In the genomic region with DNA sequence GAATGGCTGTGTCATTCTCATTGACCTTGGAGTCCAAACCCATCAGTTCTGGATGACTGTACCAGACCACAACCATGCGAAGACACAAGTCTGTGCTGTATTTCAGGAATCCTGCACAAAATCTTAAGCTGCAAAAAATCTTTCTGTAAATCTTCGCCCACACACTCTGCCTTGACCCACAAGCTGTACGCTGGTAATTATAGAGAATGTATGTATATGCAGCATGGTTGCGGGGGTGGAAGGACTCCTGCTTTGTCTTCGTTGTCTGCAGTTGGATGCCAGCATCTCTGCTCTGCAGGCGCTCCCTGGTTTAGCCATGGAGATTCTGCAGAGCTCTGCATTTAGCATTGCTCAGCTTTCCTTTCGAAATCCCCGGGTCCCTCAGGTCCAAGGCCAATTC, we compare ENCODE assay signal across 16 mouse cellular contexts. TPM values are rescaled to one million over a fixed set of nuclear protein-coding genes. Genes with fewer than 3 reads are reported as not detected.
DNase-seq lines count a peak whose midpoint lies in the region; ATAC-seq lines count a peak whose summit lies in the region.
"Had no signal": no experiment of that assay in that cellular context is flagged by ENCODE, and none has a peak within 500 bp of the region (broad histone marks: within the 10 kb centered on the region; RNA-seq: fewer than 3 reads in every experiment).

No protein-coding gene starts in this region.

- no peak overlapping the region for H3K4me2 ChIP-seq in embryonic facial prominence, embryonic 14.5 days (ENCODE audit: low read depth, low read length)
- H3K4me2 ChIP-seq: forebrain, embryonic 13.5 days; heart, embryonic 13.5 days; limb, embryonic 15.5 days; lung, embryonic 14.5 days had no signal

- H3K36me3 ChIP-seq in embryonic facial prominence, embryonic 14.5 days (ENCODE audit: control insufficient read depth, insufficient read depth, low read length) = no peaks in the 10 kb centered on the region
- no peaks in the 10 kb centered on the region for H3K36me3 ChIP-seq in embryonic facial prominence, embryonic 10.5 days (replicated peaks)
- H3K36me3 ChIP-seq in heart, embryonic 10.5 days = no peaks in the 10 kb centered on the region
- H3K36me3 ChIP-seq: heart, embryonic 13.5 days; limb, embryonic 15.5 days had no signal

- H3K27me3 ChIP-seq in embryonic facial prominence, embryonic 14.5 days (replicated peaks; ENCODE audit: control insufficient read depth, insufficient read depth, low read length) = no peaks in the 10 kb centered on the region
- H3K27me3 ChIP-seq in embryonic facial prominence, embryonic 10.5 days (replicated peaks; ENCODE audit: low read depth, poor library complexity, severe bottlenecking) = no peaks in the 10 kb centered on the region
- no peaks in the 10 kb centered on the region for H3K27me3 ChIP-seq in heart, embryonic 10.5 days (ENCODE audit: insufficient read depth, poor library complexity, severe bottlenecking)
- H3K27me3 ChIP-seq: forebrain, embryonic 13.5 days; heart, embryonic 13.5 days; limb, embryonic 15.5 days had no signal

- ATAC-seq in embryonic facial prominence, embryonic 14.5 days (ENCODE audit: low read depth) = no peak
- ATAC-seq: forebrain, embryonic 13.5 days had no signal

- H3K4me3 ChIP-seq in embryonic facial prominence, embryonic 14.5 days (ENCODE audit: low read depth, low read length) = no peak overlapping the region
- H3K4me3 ChIP-seq in embryonic facial prominence, embryonic 10.5 days = no peak overlapping the region
- no peak overlapping the region for H3K4me3 ChIP-seq in heart, embryonic 10.5 days
- H3K4me3 ChIP-seq: forebrain, embryonic 13.5 days; heart, embryonic 13.5 days; limb, embryonic 15.5 days had no signal

- 71% methylated on average over 8 of the region's 8 CpGs for WGBS in embryonic facial prominence, embryonic 14.5 days
- 80% methylated on average over 8 of the region's 8 CpGs for WGBS in embryonic facial prominence, embryonic 10.5 days
- 76% methylated on average over 8 of the region's 8 CpGs for whole genome bisulfite sequencing in heart, embryonic 10.5 days

- no peak overlapping the region for H3K9ac ChIP-seq in embryonic facial prominence, embryonic 14.5 days (ENCODE audit: low read depth, low read length)
- H3K9ac ChIP-seq: forebrain, embryonic 13.5 days; heart, embryonic 13.5 days; limb, embryonic 15.5 days; lung, embryonic 14.5 days had no signal

- no peak overlapping the region for H3K27ac ChIP-seq in embryonic facial prominence, embryonic 14.5 days (replicated peaks; ENCODE audit: low read depth, low read length)
- no peak overlapping the region for H3K27ac ChIP-seq in embryonic facial prominence, embryonic 10.5 days (replicated peaks)
- no peak overlapping the region for H3K27ac ChIP-seq in heart, embryonic 10.5 days
- H3K27ac ChIP-seq: forebrain, embryonic 13.5 days; heart, embryonic 13.5 days; limb, embryonic 15.5 days had no signal

- DNase-seq in embryonic facial prominence, embryonic 14.5 days (ENCODE audit: low spot score) = peak; percentile 11
- DNase-seq in embryonic facial prominence, embryonic 10.5 days (ENCODE audit: low spot score) = no peak
- DNase-seq in frontal cortex, adult 2 months (ENCODE audit: extremely low spot score in 1 of 2, low spot score in 1 of 2) = peak; percentile 80 to 84
- DNase-seq in left cerebral cortex, adult 9 months (ENCODE audit: low spot score in 2 of 2) = peak; percentile 81 to 85
- DNase-seq in right cerebral cortex, postnatal 14 days = peak; percentile 53
- no peak for DNase-seq in ovary, postnatal 36 days (ENCODE audit: low spot score)
- no peak for DNase-seq in heart, embryonic 10.5 days (ENCODE audit: low spot score)
- DNase-seq in ovary, adult 18-20 months (ENCODE audit: low spot score) = no peak
- DNase-seq: B cell, adult 2 months; cerebellum, adult 11-12 months; gastrocnemius, postnatal 36 days; kidney, adult 11 months; lung, embryonic 14.5 days had no signal

- H3K4me1 ChIP-seq in embryonic facial prominence, embryonic 14.5 days (ENCODE audit: control insufficient read depth, insufficient read depth, low read length) = no peaks in the 10 kb centered on the region
- 0 out of 2 replicates have a peak, but pooled peaks cover 2% of the 10 kb centered on the region for H3K4me1 ChIP-seq in embryonic facial prominence, embryonic 10.5 days
- H3K4me1 ChIP-seq in heart, embryonic 10.5 days = peaks cover 3% of the 10 kb centered on the region; the same call in 1 of the 2 replicates
- H3K4me1 ChIP-seq: limb, embryonic 15.5 days had no signal

- no peaks in the 10 kb centered on the region for H3K9me3 ChIP-seq in embryonic facial prominence, embryonic 14.5 days (ENCODE audit: control insufficient read depth, low read length)
- no peaks in the 10 kb centered on the region for H3K9me3 ChIP-seq in embryonic facial prominence, embryonic 10.5 days
- no peaks in the 10 kb centered on the region for H3K9me3 ChIP-seq in heart, embryonic 10.5 days
- H3K9me3 ChIP-seq: forebrain, embryonic 13.5 days; heart, embryonic 13.5 days; limb, embryonic 15.5 days had no signal

RNA-seq across cellular contexts. Expression of a gene that starts 42.9 kb away (rescaled TPM):
- 0.15 and 0.38 TPM in 2 replicates for polyA plus RNA-seq in embryonic facial prominence, embryonic 14.5 days (2014; fragmentation: Nextera tagmentation; extraction: Ambion mirVana)
- 0.08 TPM in 1 of 2 replicates, not detected in the other for polyA plus RNA-seq in embryonic facial prominence, embryonic 10.5 days (2016; fragmentation: Nextera tagmentation; extraction: Ambion mirVana)
- polyA plus RNA-seq in frontal cortex, adult 2 months (2012; rRNA removed) = 1.4 and 1.6 TPM in 2 replicates
- polyA plus RNA-seq in heart, embryonic 10.5 days (2016; fragmentation: Nextera tagmentation; extraction: Ambion mirVana) = 0.10 TPM in 1 of 2 replicates, not detected in the other

Comparison
In these comparisons a context has a peak if more than half of its experiments do, and no peak if none do; other contexts are left out.
1. DNase-seq: peak in embryonic facial prominence, embryonic 14.5 days (single experiment), frontal cortex, adult 2 months (2 of 2), left cerebral cortex, adult 9 months (2 of 2) and right cerebral cortex, postnatal 14 days (single experiment); none in embryonic facial prominence, embryonic 10.5 days (single experiment), ovary, postnatal 36 days (single experiment), heart, embryonic 10.5 days (single experiment) and ovary, adult 18-20 months (single experiment).